Comparison of ENCODE assay signal across 24 mouse cellular contexts in the genomic region with DNA sequence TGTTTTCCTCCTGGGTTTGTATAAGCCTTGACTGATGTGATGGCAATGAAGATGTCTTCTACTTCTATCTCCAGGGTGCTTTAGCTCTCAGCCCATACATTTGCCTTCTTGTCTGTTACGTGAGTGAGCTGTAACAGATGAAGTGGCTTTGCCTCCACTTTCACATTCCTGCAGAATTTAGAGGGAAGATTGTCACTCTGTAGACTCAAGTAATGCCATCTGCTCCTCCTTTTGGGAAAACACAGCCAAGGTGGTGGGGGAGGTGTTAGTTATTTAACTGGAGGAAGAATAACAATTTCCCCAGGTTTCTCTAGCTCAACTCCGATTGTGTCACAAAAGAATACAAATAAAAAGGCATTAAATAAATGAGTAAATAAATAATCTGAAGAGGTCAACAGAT.
DNase-seq lines count a peak whose midpoint lies in the region; ATAC-seq and TF ChIP-seq lines count a peak whose summit lies in the region.
"Had no signal": no experiment of that assay in that cellular context is flagged by ENCODE, and none has a peak within 500 bp of the region (broad histone marks: within the 10 kb centered on the region; RNA-seq: fewer than 3 reads in every experiment).

No protein-coding gene starts in this region.

- H3K27me3 ChIP-seq in cerebellum, adult 2 months (ENCODE audit: control insufficient read depth, insufficient read depth, low read length), result no peaks in the 10 kb centered on the region
- no peaks in the 10 kb centered on the region for H3K27me3 ChIP-seq in heart, embryonic 10.5 days (ENCODE audit: insufficient read depth, poor library complexity, severe bottlenecking)
- H3K27me3 ChIP-seq: embryonic facial prominence, embryonic 13.5 days; forebrain, embryonic 15.5 days; heart, embryonic 15.5 days; hindbrain, embryonic 13.5 days; midbrain, embryonic 13.5 days; Patski had no signal

- no peak for TF ChIP-seq POLR2A in brain, embryonic 14.5 days (IDR thresholded peaks at IDR 0.05; ENCODE audit: borderline replicate concordance, extremely low read depth, insufficient read depth, insufficient read length, poor library complexity, severe bottlenecking)
- no peak for TF ChIP-seq POLR2A in cerebellum, adult 2 months (IDR thresholded peaks at IDR 0.05; ENCODE audit: borderline replicate concordance, insufficient read depth, low read length)

- no peaks in the 10 kb centered on the region for H3K36me3 ChIP-seq in heart, embryonic 10.5 days
- H3K36me3 ChIP-seq: embryonic facial prominence, embryonic 13.5 days; forebrain, embryonic 15.5 days; heart, embryonic 15.5 days; hindbrain, embryonic 13.5 days; midbrain, embryonic 13.5 days had no signal

- no peak for DNase-seq in frontal cortex, postnatal 25 days (ENCODE audit: low spot score in 2 of 2)
- DNase-seq in brain, embryonic 14.5 days (ENCODE audit: low read depth), result peak; percentile 48
- DNase-seq in cerebellum, adult 2 months, result peak; percentile 27 to 67
- peak; percentile 47 to 68 for DNase-seq in cerebellum, postnatal 25 days
- no peak for DNase-seq in heart, embryonic 10.5 days (ENCODE audit: low spot score)
- no peak for DNase-seq in liver
- DNase-seq: embryo, embryonic 11 days; gastrocnemius, postnatal 25 days; heart, adult 18-20 months; heart, postnatal 36 days; kidney, adult 2 months; liver, postnatal 0 days; retina, postnatal 1 day; thymus, postnatal 25 days had no signal

- 16% methylated on average over 2 of the region's 2 CpGs for WGBS in cerebellum, adult 2 months
- WGBS in heart, embryonic 10.5 days, result 54% methylated on average over 2 of the region's 2 CpGs

- no peaks in the 10 kb centered on the region for H3K9me3 ChIP-seq in heart, embryonic 10.5 days
- H3K9me3 ChIP-seq: embryonic facial prominence, embryonic 13.5 days; forebrain, embryonic 15.5 days; heart, embryonic 15.5 days; hindbrain, embryonic 13.5 days; midbrain, embryonic 13.5 days had no signal

- peak overlapping the region; percentile 59; the same call in 1 of the 2 replicates for H3K27ac ChIP-seq in cerebellum, adult 2 months (ENCODE audit: insufficient read depth, low read length)
- H3K27ac ChIP-seq in heart, embryonic 10.5 days, result no peak overlapping the region
- H3K27ac ChIP-seq: embryonic facial prominence, embryonic 13.5 days; forebrain, embryonic 15.5 days; heart, embryonic 15.5 days; hindbrain, embryonic 13.5 days; kidney, postnatal 0 days; midbrain, embryonic 13.5 days had no signal

- peak; percentile 88 for ATAC-seq in frontal cortex, adult (ENCODE audit: low TSS enrichment)
- ATAC-seq: forebrain, embryonic 15.5 days; liver, postnatal 0 days; lung, postnatal 0 days; midbrain, embryonic 13.5 days; Patski had no signal

- TF ChIP-seq CTCF in brain, embryonic 14.5 days (IDR thresholded peaks at IDR 0.05; ENCODE audit: borderline replicate concordance, extremely low read depth, insufficient read depth, insufficient read length), result no peak
- TF ChIP-seq CTCF in cerebellum, adult 2 months (IDR thresholded peaks at IDR 0.05; ENCODE audit: borderline replicate concordance, insufficient read depth, low read depth, low read length), result no peak

- H3K4me1 ChIP-seq in cerebellum, adult 2 months (ENCODE audit: control insufficient read depth, insufficient read depth, low read length), result peaks cover 4% of the 10 kb centered on the region; the same call in 1 of the 2 replicates
- no peaks in the 10 kb centered on the region for H3K4me1 ChIP-seq in heart, embryonic 10.5 days
- H3K4me1 ChIP-seq: embryonic facial prominence, embryonic 13.5 days; forebrain, embryonic 15.5 days; heart, embryonic 15.5 days; hindbrain, embryonic 13.5 days; midbrain, embryonic 13.5 days had no signal

- H3K4me3 ChIP-seq in cerebellum, adult 2 months (replicated peaks; ENCODE audit: insufficient read depth, low read depth, low read length), result peak overlapping the region; percentile 2
- H3K4me3 ChIP-seq in heart, embryonic 10.5 days, result no peak overlapping the region
- H3K4me3 ChIP-seq: embryonic facial prominence, embryonic 13.5 days; erythroblast, embryonic 14.5 days; forebrain, embryonic 15.5 days; heart, embryonic 15.5 days; hindbrain, embryonic 13.5 days; midbrain, embryonic 13.5 days had no signal

Comparison
In these comparisons a context has a peak if more than half of its experiments do, and no peak if none do; other contexts are left out.
1. DNase-seq: peak in brain, embryonic 14.5 days (single experiment), cerebellum, adult 2 months (2 of 2) and cerebellum, postnatal 25 days (2 of 2); none in frontal cortex, postnatal 25 days (0 of 2), heart, embryonic 10.5 days (single experiment) and liver (single experiment).